Mouse (Mus musculus): ENCODE measurements around the gene Pcmtd2. TPM values are rescaled to one million over a fixed set of nuclear protein-coding genes. Genes with fewer than 3 reads are reported as not detected.
"Not testable (repeated sequence)": the region's sequence is repeated elsewhere in the genome, so short reads cannot be mapped to it uniquely, and the experiment has no call there.

Pcmtd2 gene
- polyA plus RNA-seq (2014; fragmentation: Nextera tagmentation; extraction: Ambion mirVana), result 19.9 and 30.0 TPM in 2 replicates

- under 1% methylated on average over 35 of the region's 35 CpGs for WGBS
- Histone ChIP-seq H3K4me3 (ENCODE audit: low read length) (peak within 1 kb of the TSS; percentile 71), H3K27ac (ENCODE audit: low read depth, low read length) (peak within 1 kb of the TSS; percentile 62; the same call in 1 of the 2 replicates), H3K9me3 (ENCODE audit: control insufficient read depth, low read length) (no peaks in the 10 kb centered on the region), H3K4me2 (replicated peaks; ENCODE audit: low read depth, low read length) (peak within 1 kb of the TSS; percentile 71), H3K9ac (ENCODE audit: low read depth, low read length) (peak within 1 kb of the TSS; percentile 61), H3K4me1 (ENCODE audit: control insufficient read depth, insufficient read depth, low read length) (no peaks in the 10 kb centered on the region; the same call in 1 of the 2 replicates), H3K27me3 (ENCODE audit: control insufficient read depth, insufficient read depth, low read length) (no peaks in the 10 kb centered on the region), H3K36me3 (ENCODE audit: control insufficient read depth, insufficient read depth, low read length) (peaks cover 8% of the 10 kb centered on the region; the same call in 1 of the 2 replicates)
- ATAC-seq (ENCODE audit: low FRiP score, low TSS enrichment), result peak; percentile 100
Measured at GRCm38 (mm10) chr2:181837372-181838292, at the start of gene Pcmtd2. Gene Pcmtd2 (plus strand): TSS chr2:181837854.

GRCm38 (mm10) chr2:181789396-181789795 is 48.3 kb upstream of the Pcmtd2 start:
- H3K4me3 ChIP-seq (ENCODE audit: low read length), result no peak overlapping the region
- no peak for ATAC-seq (ENCODE audit: low FRiP score, low TSS enrichment)
- no peak overlapping the region for H3K4me2 ChIP-seq (replicated peaks; ENCODE audit: low read depth, low read length)
- no peaks in the 10 kb centered on the region for H3K9me3 ChIP-seq (ENCODE audit: control insufficient read depth, low read length)
- no peak overlapping the region for H3K27ac ChIP-seq (ENCODE audit: low read depth, low read length)
- H3K4me1 ChIP-seq (ENCODE audit: control insufficient read depth, insufficient read depth, low read length), result no peaks in the 10 kb centered on the region
- H3K27me3 ChIP-seq (ENCODE audit: control insufficient read depth, insufficient read depth, low read length), result no peaks in the 10 kb centered on the region
- H3K9ac ChIP-seq (ENCODE audit: low read depth, low read length), result no peak overlapping the region
- no peaks in the 10 kb centered on the region for H3K36me3 ChIP-seq (ENCODE audit: control insufficient read depth, insufficient read depth, low read length)
- WGBS, result 82% methylated on average over 6 of the region's 6 CpGs

- not testable (repeated sequence) for H3K4me1 ChIP-seq (ENCODE audit: control insufficient read depth, insufficient read depth, low read length); H3K27me3 ChIP-seq (ENCODE audit: control insufficient read depth, insufficient read depth, low read length); H3K36me3 ChIP-seq (ENCODE audit: control insufficient read depth, insufficient read depth, low read length); H3K4me3 ChIP-seq (ENCODE audit: low read length); H3K9me3 ChIP-seq (ENCODE audit: control insufficient read depth, low read length); H3K9ac ChIP-seq (ENCODE audit: low read depth, low read length); H3K27ac ChIP-seq (ENCODE audit: low read depth, low read length); ATAC-seq (ENCODE audit: low FRiP score, low TSS enrichment); H3K4me2 ChIP-seq (replicated peaks; ENCODE audit: low read depth, low read length)
- WGBS, result 86% methylated on average over 8 of the region's 8 CpGs
Measured at GRCm38 (mm10) chr2:181793186-181793585, 44.5 kb upstream of the Pcmtd2 start.

- no peak overlapping the region for H3K4me2 ChIP-seq (replicated peaks; ENCODE audit: low read depth, low read length)
- no peak overlapping the region for H3K27ac ChIP-seq (ENCODE audit: low read depth, low read length)
- no peaks in the 10 kb centered on the region for H3K27me3 ChIP-seq (ENCODE audit: control insufficient read depth, insufficient read depth, low read length)
- no peak for ATAC-seq (ENCODE audit: low FRiP score, low TSS enrichment)
- no peak overlapping the region for H3K4me3 ChIP-seq (ENCODE audit: low read length)
- no peaks in the 10 kb centered on the region for H3K36me3 ChIP-seq (ENCODE audit: control insufficient read depth, insufficient read depth, low read length)
- WGBS, result 69% methylated on average over 3 of the region's 3 CpGs
- H3K9ac ChIP-seq (ENCODE audit: low read depth, low read length), result no peak overlapping the region
- H3K9me3 ChIP-seq (ENCODE audit: control insufficient read depth, low read length), result no peaks in the 10 kb centered on the region
- H3K4me1 ChIP-seq (ENCODE audit: control insufficient read depth, insufficient read depth, low read length), result no peaks in the 10 kb centered on the region
Measured at GRCm38 (mm10) chr2:181795641-181796130, 42.0 kb upstream of the Pcmtd2 start.

GRCm38 (mm10) chr2:181797672-181798071 is 40.0 kb upstream of the Pcmtd2 start:
- Histone ChIP-seq H3K36me3 (ENCODE audit: control insufficient read depth, insufficient read depth, low read length) (no peaks in the 10 kb centered on the region), H3K4me3 (ENCODE audit: low read length) (no peak overlapping the region), H3K9me3 (ENCODE audit: control insufficient read depth, low read length) (no peaks in the 10 kb centered on the region), H3K4me2 (replicated peaks; ENCODE audit: low read depth, low read length) (no peak overlapping the region), H3K27me3 (ENCODE audit: control insufficient read depth, insufficient read depth, low read length) (no peaks in the 10 kb centered on the region), H3K9ac (ENCODE audit: low read depth, low read length) (no peak overlapping the region), H3K27ac (ENCODE audit: low read depth, low read length) (no peak overlapping the region), H3K4me1 (ENCODE audit: control insufficient read depth, insufficient read depth, low read length) (no peaks in the 10 kb centered on the region)
- WGBS, result 79% methylated on average over 8 of the region's 8 CpGs
- ATAC-seq (ENCODE audit: low FRiP score, low TSS enrichment), result no peak

GRCm38 (mm10) chr2:181829032-181829650 is 8.5 kb upstream of the Pcmtd2 start:
- Histone ChIP-seq H3K4me3 (ENCODE audit: low read length) (no peak overlapping the region), H3K27me3 (ENCODE audit: control insufficient read depth, insufficient read depth, low read length) (no peaks in the 10 kb centered on the region), H3K9me3 (ENCODE audit: control insufficient read depth, low read length) (no peaks in the 10 kb centered on the region), H3K36me3 (ENCODE audit: control insufficient read depth, insufficient read depth, low read length) (no peaks in the 10 kb centered on the region), H3K27ac (ENCODE audit: low read depth, low read length) (no peak overlapping the region), H3K4me1 (ENCODE audit: control insufficient read depth, insufficient read depth, low read length) (no peaks in the 10 kb centered on the region), H3K9ac (ENCODE audit: low read depth, low read length) (no peak overlapping the region), H3K4me2 (replicated peaks; ENCODE audit: low read depth, low read length) (no peak overlapping the region)
- 69% methylated on average over 2 of the region's 2 CpGs for WGBS
- no peak for ATAC-seq (ENCODE audit: low FRiP score, low TSS enrichment)

- ATAC-seq (ENCODE audit: low FRiP score, low TSS enrichment), result no peak
- H3K36me3 ChIP-seq (ENCODE audit: control insufficient read depth, insufficient read depth, low read length), result no peaks in the 10 kb centered on the region
- no peak overlapping the region for H3K4me2 ChIP-seq (replicated peaks; ENCODE audit: low read depth, low read length)
- H3K4me3 ChIP-seq (ENCODE audit: low read length), result no peak overlapping the region
- WGBS, result 74% methylated on average over 2 of the region's 2 CpGs
- no peaks in the 10 kb centered on the region for H3K27me3 ChIP-seq (ENCODE audit: control insufficient read depth, insufficient read depth, low read length)
- H3K9ac ChIP-seq (ENCODE audit: low read depth, low read length), result no peak overlapping the region
- H3K9me3 ChIP-seq (ENCODE audit: control insufficient read depth, low read length), result no peaks in the 10 kb centered on the region
- no peak overlapping the region for H3K27ac ChIP-seq (ENCODE audit: low read depth, low read length)
- H3K4me1 ChIP-seq (ENCODE audit: control insufficient read depth, insufficient read depth, low read length), result no peaks in the 10 kb centered on the region
Measured at GRCm38 (mm10) chr2:181832745-181833144, 4.9 kb upstream of the Pcmtd2 start.

GRCm38 (mm10) chr2:181838293-181838680 is 633 bp downstream of the Pcmtd2 start:
- Histone ChIP-seq H3K36me3 (ENCODE audit: control insufficient read depth, insufficient read depth, low read length) (peaks cover 11% of the 10 kb centered on the region; the same call in 1 of the 2 replicates), H3K27me3 (ENCODE audit: control insufficient read depth, insufficient read depth, low read length) (no peaks in the 10 kb centered on the region), H3K4me2 (replicated peaks; ENCODE audit: low read depth, low read length) (peak overlapping the region; percentile 71), H3K27ac (ENCODE audit: low read depth, low read length) (peak overlapping the region; percentile 62; the same call in 1 of the 2 replicates), H3K9ac (ENCODE audit: low read depth, low read length) (peak overlapping the region; percentile 61), H3K4me1 (ENCODE audit: control insufficient read depth, insufficient read depth, low read length) (no peaks in the 10 kb centered on the region; the same call in 1 of the 2 replicates), H3K9me3 (ENCODE audit: control insufficient read depth, low read length) (no peaks in the 10 kb centered on the region), H3K4me3 (ENCODE audit: low read length) (peak overlapping the region; percentile 71)
- WGBS, result 1% methylated on average over 3 of the region's 3 CpGs
- no peak; the same call in 1 of the 2 replicates for ATAC-seq (ENCODE audit: low FRiP score, low TSS enrichment)

Measured in kidney, embryonic 14.5 days (tissue).